Mouse (Mus musculus) midbrain, embryonic 10.5 days (tissue): ENCODE results near the gene Cox7a1. TPM values are rescaled to one million over a fixed set of nuclear protein-coding genes. Genes with fewer than 3 reads are reported as not detected.
A peak's percentile ranks its signal among the peaks of the same experiment; 100 is the strongest.

ENCODE experiments used
- DNase-seq: peaks from one replicate; pipeline ENCODE4 v3.0.0-alpha.2; 2017; ENCODE audit warnings: low spot score
- H3K27ac ChIP-seq: fragments of 300-500 bp; sonication (generic); replicated peaks from 2 replicates; pipeline ENCODE4 v1.5.1; 2016; ENCODE audit warnings: mild to moderate bottlenecking
- H3K27me3 ChIP-seq: fragments of 300-500 bp; sonication (generic); 2 replicates; pipeline ENCODE4 v1.6.1; 2016; ENCODE audit warnings: low read depth, mild to moderate bottlenecking; ENCODE audit not compliant: poor library complexity, severe bottlenecking
- H3K36me3 ChIP-seq: fragments of 300-500 bp; sonication (generic); 2 replicates; pipeline ENCODE4 v1.6.1; 2016; ENCODE audit warnings: mild to moderate bottlenecking, moderate library complexity
- H3K4me1 ChIP-seq: fragments of 300-500 bp; sonication (generic); 2 replicates; pipeline ENCODE4 v1.6.1; 2016
- H3K4me3 ChIP-seq: fragments of 300-500 bp; sonication (generic); 2 replicates; pipeline ENCODE4 v1.5.1; 2016; ENCODE audit warnings: mild to moderate bottlenecking, moderate library complexity
- H3K9me3 ChIP-seq: fragments of 300-500 bp; sonication (generic); replicated peaks from 2 replicates; pipeline ENCODE4 v1.6.1; 2016; ENCODE audit warnings: mild to moderate bottlenecking
- WGBS: fragments of 180-500 bp; shearing (Covaris S2); methylation state at CpG from one replicate; pipeline ENCODE4 v1.1.7; 2016; 5-methylcytosine and 5-hydroxymethylcytosine counted together
- polyA plus RNA-seq: library from polyadenylated mRNA; unstranded; fragments of >200 nt; fragmentation: Nextera tagmentation; extraction: Ambion mirVana; gene quantifications from 2 replicates; pipeline ENCODE4 v1.2.1, GENCODE M21; 2016

Cox7a1 gene
- polyA plus RNA-seq, 1 experiment from 2014 or later, result 7.2 TPM

DNA sequence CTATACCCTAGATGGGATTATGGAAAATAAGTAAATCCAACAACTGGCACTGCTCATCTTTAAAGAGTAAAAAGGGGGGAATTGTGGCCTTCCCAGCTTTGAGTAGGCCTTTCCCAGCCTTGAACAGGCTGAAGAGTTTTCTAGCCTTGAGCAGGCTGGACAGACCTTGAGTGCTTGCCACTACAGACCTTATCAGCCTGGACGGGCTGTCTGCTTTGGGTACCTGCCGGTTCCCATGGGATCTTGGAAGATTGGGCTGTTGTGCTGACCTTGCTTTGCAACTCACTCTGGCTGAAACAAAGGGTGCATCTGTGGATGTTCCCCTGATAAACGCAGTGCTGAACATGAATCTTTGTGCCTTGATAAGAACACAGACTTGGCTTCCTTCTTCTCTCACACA, 29.9 kb downstream of the Cox7a1 start:
- DNase-seq, result no peak
- Histone ChIP-seq H3K27ac (no peak overlapping the region), H3K27me3 (no peaks in the 10 kb centered on the region), H3K4me1 (peaks cover 9% of the 10 kb centered on the region), H3K9me3 (0 out of 2 replicates have a peak, but pooled peaks cover 3% of the 10 kb centered on the region), H3K4me3 (no peak overlapping the region), H3K36me3 (no peaks in the 10 kb centered on the region)
- WGBS, result 95% methylated on average over 3 of the region's 3 CpGs

DNA sequence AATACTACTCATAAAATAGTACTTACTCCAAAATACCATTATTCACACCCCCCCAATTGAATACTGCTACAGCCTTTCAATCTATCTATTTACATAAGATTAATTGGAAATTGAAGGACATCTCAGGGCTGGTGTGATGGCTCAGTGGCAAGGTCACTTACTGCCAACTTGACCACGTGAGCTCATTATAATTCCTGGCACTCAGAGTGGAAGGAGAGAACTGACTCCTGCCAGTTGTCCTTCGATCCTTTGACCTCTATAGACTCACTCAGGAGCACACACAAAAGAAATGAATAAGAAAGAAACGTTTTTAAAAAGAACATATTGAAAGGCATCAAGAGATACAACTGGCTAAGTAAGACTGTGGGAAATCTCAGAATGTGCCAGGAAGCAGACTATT, 31.9 kb downstream of the Cox7a1 start:
- Histone ChIP-seq H3K27me3 (no peaks in the 10 kb centered on the region), H3K9me3 (0 out of 2 replicates have a peak, but pooled peaks cover 3% of the 10 kb centered on the region), H3K27ac (no peak overlapping the region), H3K4me1 (peaks cover 24% of the 10 kb centered on the region), H3K36me3 (no peaks in the 10 kb centered on the region), H3K4me3 (no peak overlapping the region)
- DNase-seq, result no peak
- WGBS, result 80% methylated on average over 3 of the region's 3 CpGs

DNA sequence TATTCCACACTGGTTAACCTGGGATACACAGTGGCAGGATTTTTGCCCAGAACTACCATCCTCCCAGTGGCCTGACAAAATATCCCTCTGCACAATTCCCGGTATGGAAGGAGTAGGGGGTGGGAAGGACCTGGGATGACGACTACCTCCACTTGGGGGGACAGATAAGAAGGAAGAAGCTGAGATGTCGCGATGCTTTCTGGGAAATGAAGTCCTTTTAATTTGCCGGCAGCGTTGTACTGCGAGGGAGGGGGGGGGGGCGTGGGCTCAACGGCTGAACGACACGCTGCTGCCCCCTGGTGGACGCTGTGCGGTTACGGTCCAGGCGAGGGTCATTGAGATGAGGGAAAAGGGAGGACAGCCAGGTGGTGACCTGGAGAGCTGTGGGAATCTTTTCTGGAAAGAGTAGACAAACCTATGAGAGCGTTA, 32.8 kb downstream of the Cox7a1 start:
- 2% methylated on average over 16 of the region's 16 CpGs for WGBS
- peak; percentile 89 for DNase-seq
- Histone ChIP-seq H3K27ac (peak overlapping the region; percentile 75), H3K4me1 (peaks cover 24% of the 10 kb centered on the region), H3K27me3 (no peaks in the 10 kb centered on the region), H3K36me3 (no peaks in the 10 kb centered on the region), H3K4me3 (peak overlapping the region; percentile 34), H3K9me3 (0 out of 2 replicates have a peak, but pooled peaks cover 3% of the 10 kb centered on the region)

DNA sequence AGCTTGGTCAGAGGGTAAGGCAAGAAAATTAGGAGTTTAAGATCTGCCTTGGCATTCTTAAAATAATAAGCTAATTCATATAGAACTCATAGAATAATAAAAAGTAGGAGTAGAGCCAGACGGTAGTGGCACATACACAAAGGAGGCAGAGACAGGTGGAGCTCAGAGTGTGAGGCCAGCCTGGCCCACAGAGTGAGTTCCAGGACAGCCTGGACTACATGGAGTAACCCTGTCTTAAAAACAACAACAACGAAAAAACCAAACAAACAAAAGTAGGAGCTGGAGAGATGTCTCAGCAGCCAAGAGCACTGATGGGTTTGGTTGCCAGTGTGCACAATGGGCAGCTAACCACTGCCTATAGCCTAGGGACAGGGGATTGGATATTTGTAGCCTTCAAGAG, 33.3 kb downstream of the Cox7a1 start:
- no peak overlapping the region for H3K4me3 ChIP-seq
- H3K27me3 ChIP-seq, result no peaks in the 10 kb centered on the region
- no peak overlapping the region for H3K27ac ChIP-seq
- peaks cover 24% of the 10 kb centered on the region for H3K4me1 ChIP-seq
- peaks cover 3% of the 10 kb centered on the region for H3K36me3 ChIP-seq
- WGBS, result 75% methylated on average over 2 of the region's 2 CpGs
- no peak for DNase-seq
- H3K9me3 ChIP-seq, result 0 out of 2 replicates have a peak, but pooled peaks cover 3% of the 10 kb centered on the region

DNA sequence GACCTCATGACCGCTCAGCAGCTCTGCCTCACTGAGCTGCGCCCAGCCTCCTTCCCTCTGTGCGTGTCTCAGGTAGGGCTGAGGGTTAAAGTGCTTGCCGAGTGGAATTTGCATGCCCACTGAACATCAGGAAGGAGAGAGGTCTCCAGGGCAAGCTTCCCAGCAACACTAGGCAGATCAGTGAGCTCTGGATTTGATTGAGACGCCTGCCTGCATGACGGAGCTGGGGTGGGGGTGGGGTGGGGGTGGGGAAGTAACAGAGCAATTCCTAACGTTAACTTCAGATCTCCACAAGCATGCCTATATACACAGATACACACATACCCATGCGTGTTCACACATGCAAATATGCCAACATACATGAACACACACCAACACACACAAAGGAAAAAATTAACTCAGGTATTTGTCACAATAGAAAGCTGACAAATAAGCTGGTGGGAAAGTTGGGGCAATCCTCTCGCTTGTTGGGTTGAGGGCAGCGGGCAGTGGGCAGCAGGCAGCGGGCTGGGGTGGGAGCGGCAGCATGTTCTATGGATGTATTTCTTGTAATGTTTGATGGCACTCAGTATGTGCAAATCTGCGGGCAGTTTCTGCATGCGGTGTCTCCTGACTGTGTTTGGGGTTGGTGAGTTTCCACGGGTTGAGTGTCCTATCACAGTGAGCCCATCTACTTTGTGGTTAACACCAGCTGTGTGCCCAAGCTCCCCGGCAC, 35.5 kb downstream of the Cox7a1 start:
- Histone ChIP-seq H3K4me1 (peaks cover 24% of the 10 kb centered on the region), H3K4me3 (peak overlapping the region; percentile 61), H3K36me3 (peaks cover 24% of the 10 kb centered on the region), H3K27ac (peak overlapping the region; percentile 83), H3K9me3 (no peaks in the 10 kb centered on the region), H3K27me3 (no peaks in the 10 kb centered on the region)
- WGBS, result 7% methylated on average over 16 of the region's 16 CpGs
- peak; percentile 72 for DNase-seq

DNA sequence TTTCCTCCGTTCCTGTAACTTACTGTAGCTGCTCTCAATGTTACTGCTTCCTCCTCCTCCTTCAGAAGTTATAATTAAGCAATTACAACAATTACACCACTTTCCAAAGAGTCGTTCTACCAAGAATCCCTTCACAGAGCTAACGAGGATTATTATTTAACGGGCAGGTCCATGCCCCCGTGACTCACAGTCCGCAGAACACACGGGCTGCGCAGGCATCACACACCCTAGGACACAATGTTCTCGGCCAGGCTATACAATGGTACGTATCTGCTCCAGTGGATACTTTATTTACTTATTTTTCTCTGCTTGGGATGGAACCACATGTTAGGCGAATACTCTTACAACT, 36.0 kb downstream of the Cox7a1 start:
- no peaks in the 10 kb centered on the region for H3K9me3 ChIP-seq
- peak overlapping the region; percentile 61 for H3K4me3 ChIP-seq
- peaks cover 24% of the 10 kb centered on the region for H3K4me1 ChIP-seq
- DNase-seq, result no peak
- 24% methylated on average over 11 of the region's 11 CpGs for WGBS
- peaks cover 30% of the 10 kb centered on the region for H3K36me3 ChIP-seq
- H3K27me3 ChIP-seq, result no peaks in the 10 kb centered on the region
- H3K27ac ChIP-seq, result peak overlapping the region; percentile 83; the same call in 1 of the 2 replicates

DNA sequence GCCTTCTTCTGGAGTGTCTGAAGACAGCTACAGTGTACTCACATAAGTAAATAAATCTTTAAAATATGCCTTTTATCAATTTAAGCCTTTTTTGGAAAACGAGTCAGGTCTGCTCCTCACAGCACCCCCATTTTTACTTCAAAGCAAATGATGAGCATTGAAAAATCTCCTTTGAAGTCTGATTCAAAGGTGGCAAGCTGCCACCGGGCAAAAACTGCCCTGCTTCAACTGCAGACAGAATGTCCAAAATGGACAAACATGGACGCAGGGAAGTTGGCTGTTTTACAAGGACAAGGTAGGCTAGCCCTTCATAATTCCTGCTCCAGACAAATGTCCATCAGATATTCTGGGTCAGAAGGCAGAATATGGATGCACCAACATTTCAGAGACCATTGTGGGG, 37.5 kb downstream of the Cox7a1 start:
- H3K4me1 ChIP-seq, result peaks cover 23% of the 10 kb centered on the region
- no peak for DNase-seq
- H3K27me3 ChIP-seq, result no peaks in the 10 kb centered on the region
- no peaks in the 10 kb centered on the region for H3K9me3 ChIP-seq
- no peak overlapping the region for H3K4me3 ChIP-seq
- whole genome bisulfite sequencing, result 90% methylated on average over 3 of the region's 3 CpGs
- H3K36me3 ChIP-seq, result peaks cover 44% of the 10 kb centered on the region
- H3K27ac ChIP-seq, result no peak overlapping the region

DNA sequence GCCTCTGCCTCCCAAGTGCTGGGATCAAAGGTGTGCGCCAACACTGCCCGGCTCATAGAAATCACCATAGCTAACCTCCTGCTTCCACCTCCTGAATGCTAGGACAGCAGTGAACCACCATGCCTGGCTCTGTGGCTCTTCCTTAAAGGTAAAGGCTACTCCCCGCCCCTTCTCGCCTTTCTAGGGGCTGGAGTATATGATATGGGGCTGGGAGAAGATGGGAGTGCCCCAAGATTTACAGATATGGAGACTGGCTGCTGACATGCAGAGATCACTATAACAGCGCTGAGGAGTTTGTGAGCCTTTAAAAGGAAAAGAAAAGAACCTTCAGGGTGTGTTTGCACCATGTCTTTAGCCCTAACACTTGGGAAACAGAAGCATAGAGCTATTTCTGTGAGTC, 38.3 kb downstream of the Cox7a1 start:
- no peak overlapping the region for H3K27ac ChIP-seq
- DNase-seq, result no peak
- no peaks in the 10 kb centered on the region for H3K9me3 ChIP-seq
- no peaks in the 10 kb centered on the region for H3K27me3 ChIP-seq
- no peak overlapping the region for H3K4me3 ChIP-seq
- 93% methylated on average over 5 of the region's 5 CpGs for WGBS
- peaks cover 16% of the 10 kb centered on the region for H3K4me1 ChIP-seq
- peaks cover 52% of the 10 kb centered on the region for H3K36me3 ChIP-seq

DNA sequence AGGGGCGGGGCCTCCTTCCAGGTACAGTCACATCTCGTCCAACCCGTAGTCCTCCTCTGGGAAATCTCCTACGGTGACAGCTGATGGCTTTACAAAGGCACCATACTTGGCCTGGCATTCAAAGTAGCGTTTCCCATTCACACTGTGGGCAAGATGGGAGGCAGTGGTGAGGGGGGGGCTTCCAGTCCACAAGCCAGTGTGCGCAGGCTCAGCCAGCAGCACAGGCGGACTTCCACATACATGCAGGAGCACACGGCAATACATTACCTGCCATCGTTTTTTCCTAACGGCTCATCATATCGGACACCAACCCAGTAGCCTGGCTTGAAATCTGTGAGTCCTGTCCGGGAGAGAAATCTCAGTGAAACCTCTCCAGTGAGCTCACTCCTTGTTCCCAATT, 40.3 kb downstream of the Cox7a1 start:
- Histone ChIP-seq H3K4me3 (no peak overlapping the region), H3K27me3 (no peaks in the 10 kb centered on the region), H3K4me1 (peaks cover 12% of the 10 kb centered on the region), H3K36me3 (peaks cover 69% of the 10 kb centered on the region), H3K27ac (no peak overlapping the region), H3K9me3 (no peaks in the 10 kb centered on the region)
- no peak for DNase-seq
- WGBS, result 93% methylated on average over 12 of the region's 12 CpGs

DNA sequence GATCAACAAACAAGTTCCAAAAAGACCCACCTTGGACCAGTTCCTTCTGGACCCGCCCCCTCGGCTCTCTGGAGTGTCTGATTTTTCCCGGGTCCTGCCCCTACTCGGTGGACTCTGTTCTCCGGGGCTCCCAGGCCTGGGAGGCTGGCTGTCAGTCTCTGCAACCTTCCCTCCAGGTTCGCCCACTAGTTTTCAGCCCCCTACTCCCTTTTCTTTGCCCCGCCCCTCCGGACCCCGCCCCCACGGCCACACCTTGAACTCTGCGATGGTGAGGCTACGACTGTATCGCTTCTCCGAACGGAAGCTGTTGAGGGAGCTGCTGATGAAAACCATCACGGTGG, 47.4 kb downstream of the Cox7a1 start:
- Histone ChIP-seq H3K4me3 (peak overlapping the region; percentile 83), H3K27me3 (no peaks in the 10 kb centered on the region), H3K36me3 (peaks cover 59% of the 10 kb centered on the region), H3K27ac (peak overlapping the region; percentile 96), H3K9me3 (no peaks in the 10 kb centered on the region), H3K4me1 (peaks cover 22% of the 10 kb centered on the region)
- DNase-seq, result no peak
- 1% methylated on average over 16 of the region's 16 CpGs for WGBS

DNA sequence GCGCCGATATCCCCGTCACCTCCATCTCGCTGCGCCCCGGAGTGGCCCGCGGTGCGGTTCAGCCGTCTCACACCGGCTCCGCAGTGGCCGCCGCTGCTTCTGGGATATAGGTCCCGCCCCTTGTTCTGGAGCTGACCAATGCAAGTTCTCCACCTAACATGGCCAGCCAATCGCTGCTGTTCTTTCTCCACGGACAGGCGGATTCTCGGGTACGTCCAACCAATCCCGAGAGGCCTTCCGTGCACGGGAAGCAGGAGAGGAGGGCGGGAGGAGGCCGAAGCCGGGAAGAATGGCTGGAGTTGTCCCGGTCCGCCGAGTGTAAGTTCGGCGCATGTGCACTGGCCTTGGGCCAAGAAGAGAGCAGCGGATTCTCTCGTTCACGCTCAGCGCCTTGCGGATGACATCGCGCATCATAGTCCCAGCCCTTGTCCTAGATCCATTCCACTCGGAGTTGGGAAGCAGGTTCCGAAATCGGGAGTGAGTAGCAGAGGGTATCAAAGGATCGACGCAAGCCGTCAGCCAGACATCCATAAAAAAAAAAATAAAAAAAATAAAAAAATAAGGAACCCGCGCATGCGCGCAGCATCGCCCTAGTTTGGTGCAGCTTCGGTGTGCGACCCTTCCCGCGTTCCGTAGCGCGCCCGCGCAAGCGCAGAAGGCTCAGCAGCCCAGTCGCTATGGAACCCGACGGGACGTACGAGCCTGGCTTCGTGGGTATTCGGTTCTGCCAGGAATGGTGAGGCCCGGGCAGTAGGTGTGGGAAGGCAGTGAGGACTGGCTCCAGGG, 47.9 kb downstream of the Cox7a1 start, which contains the start of the genes Polr2i and Tbcb:
Gene Polr2i (plus strand): TSS at position 280 of the 786 bp plus-strand sequence.
Gene Tbcb (minus strand): TSS at position 604 of the 786 bp plus-strand sequence.
- Histone ChIP-seq H3K27me3 (no peaks in the 10 kb centered on the region), H3K9me3 (no peaks in the 10 kb centered on the region), H3K4me3 (peak within 1 kb of the TSS; percentile 83), H3K27ac (peak within 1 kb of the TSS; percentile 96), H3K4me1 (peaks cover 22% of the 10 kb centered on the region), H3K36me3 (peaks cover 54% of the 10 kb centered on the region)
- under 1% methylated on average over 67 of the region's 67 CpGs for WGBS
- DNase-seq, result peak; percentile 98

DNA sequence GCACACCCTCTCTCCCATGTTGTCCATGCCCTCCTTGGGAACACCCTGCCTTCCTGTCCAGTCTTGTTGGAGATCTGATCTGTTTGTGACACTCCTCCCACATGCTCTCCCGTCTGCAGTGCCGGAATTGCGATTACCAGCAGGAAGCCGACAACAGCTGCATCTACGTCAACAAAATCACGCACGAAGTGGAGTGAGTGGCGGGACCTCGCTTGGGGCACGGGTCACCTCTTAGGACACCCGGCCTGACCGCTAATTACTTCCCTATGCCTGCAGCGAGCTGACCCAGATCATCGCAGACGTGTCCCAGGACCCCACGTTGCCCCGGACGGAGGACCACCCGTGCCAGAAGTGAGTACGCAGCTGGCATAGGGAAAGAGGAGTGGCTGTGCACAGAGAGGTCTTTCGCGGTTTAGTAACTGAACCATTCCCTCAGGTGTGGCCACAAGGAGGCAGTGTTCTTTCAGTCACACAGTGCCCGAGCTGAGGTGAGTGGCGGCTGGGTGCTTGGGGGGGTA, 48.7 kb downstream of the Cox7a1 start:
- DNase-seq, result peak; percentile 55
- H3K27ac ChIP-seq, result peak overlapping the region; percentile 96
- H3K4me1 ChIP-seq, result peaks cover 22% of the 10 kb centered on the region
- H3K4me3 ChIP-seq, result peak overlapping the region; percentile 83
- H3K9me3 ChIP-seq, result no peaks in the 10 kb centered on the region
- no peaks in the 10 kb centered on the region for H3K27me3 ChIP-seq
- H3K36me3 ChIP-seq, result peaks cover 45% of the 10 kb centered on the region
- WGBS, result 8% methylated on average over 24 of the region's 24 CpGs

DNA sequence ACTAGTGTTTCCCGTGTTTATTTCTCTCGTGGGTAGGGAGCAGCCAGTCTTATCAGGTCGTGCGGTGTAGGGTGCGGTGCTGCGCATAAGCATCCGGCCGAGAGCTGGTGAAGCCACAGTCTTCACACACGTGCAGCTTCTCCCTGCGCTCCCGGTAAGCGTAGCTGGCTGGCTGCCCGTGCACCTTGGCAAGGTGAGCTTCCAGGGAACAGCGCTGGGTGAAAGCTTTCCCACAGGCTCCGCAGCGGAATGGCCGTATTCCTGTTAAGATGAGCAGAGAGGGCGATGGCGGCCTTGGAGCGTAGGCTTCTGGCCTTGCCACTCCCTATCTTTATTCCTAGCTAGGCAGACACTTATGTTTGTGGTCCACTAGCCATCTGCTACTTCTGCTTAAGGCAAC, 49.4 kb downstream of the Cox7a1 start:
- no peak for DNase-seq
- WGBS, result 88% methylated on average over 20 of the region's 20 CpGs
- Histone ChIP-seq H3K9me3 (no peaks in the 10 kb centered on the region), H3K4me3 (peak overlapping the region; percentile 83), H3K36me3 (peaks cover 38% of the 10 kb centered on the region), H3K27ac (no peak overlapping the region), H3K27me3 (no peaks in the 10 kb centered on the region), H3K4me1 (peaks cover 22% of the 10 kb centered on the region)
